Mouse (Mus musculus) myocyte (in vitro differentiated cells): Measurements from ENCODE around the gene Fhl3.

ENCODE experiments used
- CEBPB ChIP-seq: IDR thresholded peaks from 2 replicates; pipeline ENCODE4 v1.6.1; 2011; ENCODE audit warnings: mild to moderate bottlenecking, moderate library complexity; ENCODE audit not compliant: poor library complexity, insufficient read depth, severe bottlenecking
- E2F4 ChIP-seq: IDR thresholded peaks from one replicate; pipeline ENCODE4 v1.6.1; 2011; ENCODE audit warnings: mild to moderate bottlenecking, control low read depth, moderate library complexity; ENCODE audit not compliant: insufficient read depth
- MAX ChIP-seq: IDR thresholded peaks from one replicate; pipeline ENCODE4 v1.6.1; 2011; ENCODE audit warnings: low read depth, mild to moderate bottlenecking, control low read depth
- MYOG ChIP-seq, 3 experiments: IDR thresholded peaks; one replicate each; pipeline ENCODE4 v1.6.1; 2011; ENCODE audit warnings: control low read depth in 2 of 3, low read depth in 2 of 3, mild to moderate bottlenecking in 2 of 3; ENCODE audit not compliant: insufficient read length in 2 of 3, control insufficient read depth in 1 of 3, insufficient read depth in 1 of 3
- POLR2A ChIP-seq: IDR thresholded peaks from one replicate; pipeline ENCODE4 v1.6.1; 2011; ENCODE audit warnings: low read depth, mild to moderate bottlenecking, control low read depth, moderate library complexity; ENCODE audit not compliant: insufficient read length
- POLR2AphosphoS2 ChIP-seq: IDR thresholded peaks from one replicate; pipeline ENCODE4 v1.6.1; 2011; ENCODE audit warnings: low read depth, control low read depth; ENCODE audit not compliant: insufficient read length
- REST ChIP-seq: IDR thresholded peaks from one replicate; pipeline ENCODE4 v1.6.1; 2011; ENCODE audit warnings: mild to moderate bottlenecking, control low read depth, moderate library complexity; ENCODE audit not compliant: insufficient read depth, insufficient read length
- TCF12 ChIP-seq: IDR thresholded peaks from one replicate; pipeline ENCODE4 v1.6.1; 2011; ENCODE audit warnings: mild to moderate bottlenecking, control low read depth; ENCODE audit not compliant: poor library complexity, insufficient read depth, severe bottlenecking
- TCF3 ChIP-seq: IDR thresholded peaks from one replicate; pipeline ENCODE4 v1.6.1; 2011; ENCODE audit warnings: low read depth, control low read depth; ENCODE audit not compliant: insufficient read length

DNA sequence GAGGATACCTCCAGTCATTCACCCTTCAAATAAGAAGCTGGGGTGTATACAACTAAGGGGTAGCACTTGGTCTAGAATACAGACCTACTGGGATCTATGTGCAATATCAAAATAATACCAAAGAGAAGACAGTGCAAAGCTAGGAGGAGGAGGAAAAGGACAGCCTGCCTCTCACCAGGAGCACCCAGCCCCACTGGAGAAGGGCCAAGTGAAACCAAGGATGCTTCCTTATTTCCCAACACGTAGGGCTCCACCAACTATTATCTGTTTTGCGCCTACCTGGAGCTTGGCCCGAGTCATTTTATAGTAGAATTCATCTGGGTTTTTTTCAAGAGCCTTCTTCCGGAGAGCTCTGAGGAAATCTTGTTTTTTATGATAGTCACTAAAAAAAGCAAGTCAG, 17.0 kb upstream of the Fhl3 start:
- no peak for TF ChIP-seq POLR2A
- TF ChIP-seq POLR2AphosphoS2 = no peak
- TF ChIP-seq MAX = no peak
- no peak for TF ChIP-seq MYOG (IDR thresholded peaks at IDR 0.05; ENCODE audit: control insufficient read depth in 1 of 3, insufficient read depth in 1 of 3, insufficient read length in 2 of 3, low read depth in 2 of 3)
- TF ChIP-seq REST = no peak
- no peak for TF ChIP-seq E2F4
- TF ChIP-seq TCF3 = no peak
- no peak for TF ChIP-seq TCF12
- no peak for TF ChIP-seq CEBPB
